9 mouse cellular contexts compared by ENCODE assay signal in genomic region chr16:33883046-33883975, GRCm38 (mm10). TPM values are rescaled to one million over a fixed set of nuclear protein-coding genes. Genes with fewer than 3 reads are reported as not detected.
DNase-seq lines count a peak whose midpoint lies in the region; ATAC-seq and TF ChIP-seq lines count a peak whose summit lies in the region.
"Had no signal": no experiment of that assay in that cellular context is flagged by ENCODE, and none has a peak within 500 bp of the region (broad histone marks: within the 10 kb centered on the region; RNA-seq: fewer than 3 reads in every experiment).

No protein-coding gene starts in this region.

- TF ChIP-seq EP300 in heart, adult 2 months (IDR thresholded peaks at IDR 0.05; ENCODE audit: insufficient read depth, low read depth, low read length) = no peak

- peaks cover 18% of the 10 kb centered on the region for H3K36me3 ChIP-seq in heart, adult 2 months (ENCODE audit: control insufficient read depth, insufficient read depth, low read length)
- peaks cover 8% of the 10 kb centered on the region for H3K36me3 ChIP-seq in limb, embryonic 14.5 days (ENCODE audit: control insufficient read depth, insufficient read depth, low read length)
- H3K36me3 ChIP-seq: G1E had no signal

- WGBS in heart, adult 2 months = 51% methylated on average over 16 of the region's 16 CpGs
- WGBS in limb, embryonic 14.5 days = 38% methylated on average over 14 of the region's 16 CpGs

- H3K4me1 ChIP-seq in heart, adult 2 months (ENCODE audit: control insufficient read depth, insufficient read depth, low read length) = peaks cover 31% of the 10 kb centered on the region
- H3K4me1 ChIP-seq in limb, embryonic 14.5 days (ENCODE audit: control insufficient read depth, insufficient read depth, low read length) = peaks cover 29% of the 10 kb centered on the region

- TF ChIP-seq CTCF in heart, adult 2 months (IDR thresholded peaks at IDR 0.05) = no peak

- H3K27ac ChIP-seq in heart, adult 2 months = peak overlapping the region; percentile 72
- peak overlapping the region; percentile 70 for H3K27ac ChIP-seq in limb, embryonic 14.5 days (replicated peaks; ENCODE audit: low read depth, low read length)

- H3K27me3 ChIP-seq in heart, adult 2 months (ENCODE audit: control insufficient read depth, insufficient read depth, low read length) = no peaks in the 10 kb centered on the region
- no peaks in the 10 kb centered on the region for H3K27me3 ChIP-seq in limb, embryonic 14.5 days (ENCODE audit: control insufficient read depth, insufficient read depth, low read length)

- no peak overlapping the region for H3K9ac ChIP-seq in heart, adult 2 months (ENCODE audit: low read depth, low read length)
- H3K9ac ChIP-seq in limb, embryonic 14.5 days (ENCODE audit: low read depth, low read length, severe bottlenecking) = peak overlapping the region; percentile 21; the same call in 1 of the 2 replicates

- peak; percentile 25; the same call in 1 of the 2 replicates for ATAC-seq in limb, embryonic 14.5 days (ENCODE audit: low FRiP score, low read depth)

- H3K4me2 ChIP-seq in limb, embryonic 14.5 days (replicated peaks; ENCODE audit: low read depth, low read length, severe bottlenecking) = no peak overlapping the region

- H3K9me3 ChIP-seq in limb, embryonic 14.5 days (ENCODE audit: control insufficient read depth, low read length) = no peaks in the 10 kb centered on the region
- H3K9me3 ChIP-seq: G1E had no signal

- intact Hi-C loops in heart, adult 2 months (cut with DNase I) = no loop called here

- no peak for TF ChIP-seq POLR2A in heart, adult 2 months (IDR thresholded peaks at IDR 0.05; ENCODE audit: insufficient read depth, low read depth, low read length)
- no peak for TF ChIP-seq POLR2A in limb, embryonic 14.5 days (IDR thresholded peaks at IDR 0.05; ENCODE audit: borderline replicate concordance, extremely low read depth, insufficient read depth, insufficient read length)

- H3K4me3 ChIP-seq in heart, adult 2 months = no peak overlapping the region
- H3K4me3 ChIP-seq in limb, embryonic 14.5 days (replicated peaks; ENCODE audit: low read length) = no peak overlapping the region

- no peaks in the 10 kb centered on the region for H3K79me2 ChIP-seq in heart, adult 2 months (replicated peaks; ENCODE audit: control insufficient read depth, insufficient read depth, low read length)

- no peak for DNase-seq in heart, adult 2 months
- no peak for DNase-seq in heart, adult 9 months (ENCODE audit: low spot score in 2 of 2)
- DNase-seq in 3T3-L1 (ENCODE audit: low read depth, low spot score) = peak; percentile 22
- DNase-seq in fat pad, adult 2 months (ENCODE audit: extremely low read depth, low read depth, low spot score) = peak; percentile 87
- DNase-seq in limb, embryonic 14.5 days (ENCODE audit: low spot score) = peak; percentile 33
- DNase-seq in urinary bladder, postnatal 14 days (ENCODE audit: low spot score) = peak; percentile 77
- DNase-seq in embryo, embryonic 10.5 days (ENCODE audit: low spot score) = no peak
- no peak for DNase-seq in ovary, postnatal 10 days (ENCODE audit: low spot score)

RNA-seq across cellular contexts. Expression of gene Itgb5, which starts 53.8 kb away (rescaled TPM):
- total RNA-seq in heart, adult 2 months (2021) = 10 to 100 TPM; 83.2 to 95.3 TPM
- polyA plus RNA-seq in heart, adult 2 months (2012; rRNA removed) = 95.7 and 123 TPM in 2 replicates
- polyA plus RNA-seq in limb, embryonic 14.5 days (2012; rRNA removed) = 117 and 123 TPM in 2 replicates
- polyA plus RNA-seq in limb, embryonic 14.5 days (2014; fragmentation: Nextera tagmentation; extraction: Ambion mirVana) = 107 and 108 TPM in 2 replicates

Comparison
In these comparisons a context has a peak if more than half of its experiments do, and no peak if none do; other contexts are left out.
1. DNase-seq: peak in 3T3-L1 (single experiment), fat pad, adult 2 months (single experiment), limb, embryonic 14.5 days (single experiment) and urinary bladder, postnatal 14 days (single experiment); none in heart, adult 2 months (0 of 2), heart, adult 9 months (0 of 2), embryo, embryonic 10.5 days (single experiment) and ovary, postnatal 10 days (single experiment).